Mouse (Mus musculus) hindbrain, embryonic 15.5 days (tissue): ENCODE data around the gene Tlnrd1. TPM values are rescaled to one million over a fixed set of nuclear protein-coding genes. Genes with fewer than 3 reads are reported as not detected.

Experiments
- ATAC-seq: fragments of 200-750 bp; cut with Nextera tagmentation; 2 replicates; pipeline ENCODE4 v1.8.0; 2017; ENCODE audit warnings: low read depth, moderate number of reproducible peaks, moderate TSS enrichment; ENCODE audit not compliant: low FRiP score
- H3K27ac ChIP-seq: fragments of 300-500 bp; sonication (generic); replicated peaks from 2 replicates; pipeline ENCODE4 v1.5.1; 2015; ENCODE audit warnings: mild to moderate bottlenecking, inconsistent platforms
- H3K27me3 ChIP-seq: fragments of 300-500 bp; sonication (generic); 2 replicates; pipeline ENCODE4 v1.6.1; 2015; ENCODE audit warnings: control low read depth, inconsistent platforms
- H3K36me3 ChIP-seq: fragments of 300-500 bp; sonication (generic); 2 replicates; pipeline ENCODE4 v1.6.1; 2015; ENCODE audit warnings: control low read depth, inconsistent platforms
- H3K4me1 ChIP-seq: fragments of 300-500 bp; sonication (generic); replicated peaks from 2 replicates; pipeline ENCODE4 v1.6.1; 2015; ENCODE audit warnings: control low read depth, inconsistent platforms
- H3K4me2 ChIP-seq: fragments of 300-500 bp; sonication (generic); 2 replicates; pipeline ENCODE4 v1.6.1; 2015; ENCODE audit warnings: moderate library complexity, mild to moderate bottlenecking, inconsistent platforms
- H3K4me3 ChIP-seq: fragments of 300-500 bp; sonication (generic); 2 replicates; pipeline ENCODE4 v1.5.1; 2015; ENCODE audit warnings: mild to moderate bottlenecking, inconsistent platforms
- H3K9ac ChIP-seq: fragments of 300-500 bp; sonication (generic); 2 replicates; pipeline ENCODE4 v1.6.1; 2015; ENCODE audit warnings: inconsistent platforms
- H3K9me3 ChIP-seq: fragments of 300-500 bp; sonication (generic); 2 replicates; pipeline ENCODE4 v1.6.1; 2016; ENCODE audit warnings: control low read depth, inconsistent platforms
- WGBS: fragments of 180-500 bp; shearing (Covaris S2); methylation state at CpG from one replicate; pipeline ENCODE4 v1.1.7; 2015; 5-methylcytosine and 5-hydroxymethylcytosine counted together
- polyA plus RNA-seq: library from polyadenylated mRNA; unstranded; fragments of >200 nt; fragmentation: Nextera tagmentation; extraction: Ambion mirVana; gene quantifications from 2 replicates; pipeline ENCODE4 v1.2.1, GENCODE M21; 2015

Tlnrd1 gene
- polyA plus RNA-seq, 1 experiment from 2014 or later, result 11.5 TPM

DNA sequence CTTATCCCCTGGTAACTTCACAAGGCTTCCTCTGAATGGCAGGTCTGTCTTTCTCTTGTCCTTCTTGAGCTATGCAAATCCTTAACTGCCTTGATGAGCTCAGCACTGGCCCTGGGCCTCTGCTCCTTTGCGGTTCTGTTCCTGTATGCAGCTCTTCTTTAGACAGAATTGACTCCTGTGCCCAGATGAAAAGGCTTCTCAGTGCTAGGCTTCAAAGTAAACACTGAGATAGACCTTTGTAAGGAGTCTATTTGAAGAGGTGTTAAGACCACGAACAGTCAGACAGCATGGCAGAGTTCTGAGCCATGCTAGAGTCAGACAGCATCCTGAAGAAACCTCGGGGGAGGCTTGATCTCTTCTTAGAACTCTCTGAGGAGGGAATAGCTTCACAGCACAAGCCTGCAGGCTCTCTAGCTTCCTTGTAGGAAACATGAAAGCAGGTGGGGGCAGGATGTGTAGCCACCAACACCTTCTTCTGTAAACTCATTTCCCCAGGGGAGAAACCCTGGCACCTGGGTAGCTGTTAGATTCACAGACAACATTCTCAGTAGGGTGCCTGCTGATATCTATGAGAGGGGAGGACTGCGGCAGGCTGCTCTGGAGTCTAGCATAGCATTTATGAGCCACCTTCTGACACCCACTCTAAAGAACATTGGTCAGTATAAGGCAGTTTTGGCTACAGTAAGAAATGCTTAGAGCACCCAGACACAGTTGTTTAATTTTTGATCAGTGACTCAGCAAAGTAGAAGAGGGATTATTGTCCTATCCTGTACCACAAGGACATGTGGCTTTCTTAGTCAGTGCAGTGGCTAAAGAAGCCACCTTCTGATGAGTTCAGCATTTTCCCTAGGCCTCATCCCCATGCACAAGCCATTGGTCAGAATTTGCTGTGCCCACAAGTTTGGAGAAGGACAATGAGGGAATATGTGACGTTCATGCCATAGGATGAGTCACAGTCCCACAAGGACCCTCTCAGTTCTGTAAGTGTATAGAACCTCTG, 31.4 kb downstream of the Tlnrd1 start:
- no peak overlapping the region for H3K4me2 ChIP-seq
- no peaks in the 10 kb centered on the region for H3K27me3 ChIP-seq
- 0 out of 2 replicates have a peak, but pooled peaks have one; percentile 27 for ATAC-seq
- H3K4me1 ChIP-seq, result no peaks in the 10 kb centered on the region
- H3K9ac ChIP-seq, result no peak overlapping the region
- H3K9me3 ChIP-seq, result no peaks in the 10 kb centered on the region
- WGBS, result 48% methylated on average over 5 of the region's 5 CpGs
- no peak overlapping the region for H3K4me3 ChIP-seq
- no peaks in the 10 kb centered on the region for H3K36me3 ChIP-seq
- H3K27ac ChIP-seq, result no peak overlapping the region

DNA sequence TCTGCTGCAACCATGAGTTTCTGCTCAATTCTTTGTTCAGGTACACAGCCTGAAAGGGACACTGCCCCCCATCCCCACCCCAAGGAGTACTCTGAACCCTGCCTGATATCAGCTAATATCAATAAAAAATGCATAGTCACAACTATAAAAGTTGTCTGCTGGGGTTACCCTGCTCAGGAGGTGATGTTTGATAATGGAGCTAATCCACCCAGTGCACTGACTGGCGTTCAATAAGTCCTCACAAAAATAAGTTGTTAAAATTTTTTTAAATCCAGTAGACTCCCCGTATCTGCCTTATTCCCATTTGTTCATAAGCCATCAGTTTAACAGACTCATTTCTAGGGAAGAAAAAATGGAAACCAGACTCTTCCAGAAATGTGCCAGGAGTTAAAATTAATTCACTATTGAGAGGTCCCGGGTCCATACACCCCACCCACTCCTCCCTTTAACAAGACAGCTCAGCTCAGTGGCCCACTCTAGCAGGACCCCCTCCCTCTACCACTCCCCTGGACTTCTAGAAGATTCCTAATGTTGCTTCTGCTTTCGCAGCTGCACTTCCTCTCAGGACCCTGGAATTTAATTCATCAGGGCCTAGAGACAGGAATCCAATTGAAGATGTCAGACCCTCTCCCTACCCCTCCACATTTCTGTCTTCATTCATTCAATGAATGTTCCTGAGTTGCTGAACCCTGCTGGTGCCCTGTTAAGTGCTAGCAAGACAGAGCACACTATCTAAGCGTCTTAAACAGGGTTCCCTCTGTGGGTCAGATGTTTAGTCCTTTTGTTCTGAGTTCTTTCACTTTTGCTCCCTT, 32.3 kb downstream of the Tlnrd1 start:
- Histone ChIP-seq H3K27me3 (no peaks in the 10 kb centered on the region), H3K9ac (no peak overlapping the region), H3K4me1 (no peaks in the 10 kb centered on the region), H3K36me3 (no peaks in the 10 kb centered on the region), H3K4me2 (no peak overlapping the region), H3K9me3 (no peaks in the 10 kb centered on the region), H3K27ac (no peak overlapping the region), H3K4me3 (no peak overlapping the region)
- 0 out of 2 replicates have a peak, but pooled peaks have one; percentile 3 for ATAC-seq
- whole genome bisulfite sequencing, result 51% methylated on average over 5 of the region's 5 CpGs

- no peak overlapping the region for H3K4me2 ChIP-seq
- ATAC-seq, result no peak
- no peak overlapping the region for H3K4me3 ChIP-seq
- no peaks in the 10 kb centered on the region for H3K36me3 ChIP-seq
- no peaks in the 10 kb centered on the region for H3K4me1 ChIP-seq
- no peak overlapping the region for H3K27ac ChIP-seq
- no peaks in the 10 kb centered on the region for H3K9me3 ChIP-seq
- H3K27me3 ChIP-seq, result no peaks in the 10 kb centered on the region
- H3K9ac ChIP-seq, result no peak overlapping the region
- WGBS, result 72% methylated on average over 5 of the region's 5 CpGs
Measured at GRCm38 (mm10) chr7:83847187-83848075, 36.7 kb downstream of the Tlnrd1 start.

- 89% methylated on average over 3 of the region's 3 CpGs for WGBS
Measured at GRCm38 (mm10) chr7:83844807-83845206, 39.3 kb downstream of the Tlnrd1 start.

GRCm38 (mm10) chr7:83842486-83843259, 41.4 kb downstream of the Tlnrd1 start:
- Histone ChIP-seq H3K4me3 (no peak overlapping the region), H3K36me3 (no peaks in the 10 kb centered on the region), H3K4me1 (no peaks in the 10 kb centered on the region), H3K27ac (no peak overlapping the region), H3K4me2 (no peak overlapping the region), H3K27me3 (no peaks in the 10 kb centered on the region), H3K9me3 (no peaks in the 10 kb centered on the region), H3K9ac (no peak overlapping the region)
- 51% methylated on average over 6 of the region's 6 CpGs for WGBS
- ATAC-seq, result no peak

More at GRCm38 (mm10) chr7:83844807-83845206, 39.3 kb downstream of the Tlnrd1 start:
- H3K27me3 ChIP-seq, result no peaks in the 10 kb centered on the region
- no peak for ATAC-seq
- H3K9me3 ChIP-seq, result no peaks in the 10 kb centered on the region
- H3K4me2 ChIP-seq, result no peak overlapping the region
- H3K4me3 ChIP-seq, result no peak overlapping the region
- H3K27ac ChIP-seq, result no peak overlapping the region
- H3K9ac ChIP-seq, result no peak overlapping the region
- no peaks in the 10 kb centered on the region for H3K4me1 ChIP-seq
- no peaks in the 10 kb centered on the region for H3K36me3 ChIP-seq

DNA sequence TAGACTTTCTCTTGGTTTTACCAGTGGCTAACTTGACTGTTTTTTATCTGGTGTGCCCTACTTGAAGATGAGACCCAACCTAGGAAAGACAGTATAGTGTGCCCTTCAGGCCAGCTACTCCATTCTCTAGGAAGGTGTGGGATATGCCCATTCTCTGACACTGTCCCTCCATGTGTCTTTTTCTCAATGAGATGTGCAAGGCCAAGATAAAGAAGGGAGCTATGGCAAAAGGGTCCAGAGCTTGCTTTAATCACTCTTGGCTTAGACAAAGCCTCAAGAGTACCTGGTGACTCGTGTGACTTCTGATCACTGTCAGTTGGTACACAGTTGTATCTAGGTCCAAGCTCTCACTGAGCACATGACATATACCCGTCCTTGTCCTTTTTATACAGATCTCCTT, 44.0 kb downstream of the Tlnrd1 start:
- H3K4me1 ChIP-seq, result no peaks in the 10 kb centered on the region
- no peak overlapping the region for H3K9ac ChIP-seq
- H3K36me3 ChIP-seq, result no peaks in the 10 kb centered on the region
- H3K27ac ChIP-seq, result no peak overlapping the region
- H3K4me3 ChIP-seq, result no peak overlapping the region
- H3K4me2 ChIP-seq, result no peak overlapping the region
- no peak for ATAC-seq
- no peaks in the 10 kb centered on the region for H3K9me3 ChIP-seq
- H3K27me3 ChIP-seq, result no peaks in the 10 kb centered on the region
- WGBS, result 82% methylated on average over 2 of the region's 2 CpGs

GRCm38 (mm10) chr7:83838525-83839224, 45.4 kb downstream of the Tlnrd1 start:
- Histone ChIP-seq H3K4me2 (no peak overlapping the region), H3K4me3 (no peak overlapping the region), H3K27me3 (no peaks in the 10 kb centered on the region), H3K9me3 (no peaks in the 10 kb centered on the region), H3K9ac (no peak overlapping the region), H3K4me1 (no peaks in the 10 kb centered on the region), H3K36me3 (no peaks in the 10 kb centered on the region), H3K27ac (no peak overlapping the region)
- no peak for ATAC-seq
- WGBS, result 84% methylated on average over 5 of the region's 5 CpGs

Other genes with a start within 250 kb of the Tlnrd1 start
- gene Il16, start 138.6 kb downstream of the Tlnrd1 start, polyA plus RNA-seq, result 0.96 and 1.4 TPM in 2 replicates
- gene Cfap161, start 89.4 kb downstream of the Tlnrd1 start, polyA plus RNA-seq, result 1.5 and 2.2 TPM in 2 replicates
- 67.1 and 79.1 TPM in 2 replicates for gene Mesd, start 161 bp upstream of the Tlnrd1 start, polyA plus RNA-seq
- gene Cemip, start 202.2 kb upstream of the Tlnrd1 start, polyA plus RNA-seq, result 0.62 and 0.94 TPM in 2 replicates